Mouse (Mus musculus): ENCODE measurements around the gene Cyp2d22. TPM values are rescaled to one million over a fixed set of nuclear protein-coding genes. Genes with fewer than 3 reads are reported as not detected.
"Not testable (repeated sequence)": the region's sequence is repeated elsewhere in the genome, so short reads cannot be mapped to it uniquely, and the experiment has no call there.

The Cyp2d22 gene
- 1 to 10 TPM; 5.3 to 7.0 TPM for total RNA-seq (2021)

DNA sequence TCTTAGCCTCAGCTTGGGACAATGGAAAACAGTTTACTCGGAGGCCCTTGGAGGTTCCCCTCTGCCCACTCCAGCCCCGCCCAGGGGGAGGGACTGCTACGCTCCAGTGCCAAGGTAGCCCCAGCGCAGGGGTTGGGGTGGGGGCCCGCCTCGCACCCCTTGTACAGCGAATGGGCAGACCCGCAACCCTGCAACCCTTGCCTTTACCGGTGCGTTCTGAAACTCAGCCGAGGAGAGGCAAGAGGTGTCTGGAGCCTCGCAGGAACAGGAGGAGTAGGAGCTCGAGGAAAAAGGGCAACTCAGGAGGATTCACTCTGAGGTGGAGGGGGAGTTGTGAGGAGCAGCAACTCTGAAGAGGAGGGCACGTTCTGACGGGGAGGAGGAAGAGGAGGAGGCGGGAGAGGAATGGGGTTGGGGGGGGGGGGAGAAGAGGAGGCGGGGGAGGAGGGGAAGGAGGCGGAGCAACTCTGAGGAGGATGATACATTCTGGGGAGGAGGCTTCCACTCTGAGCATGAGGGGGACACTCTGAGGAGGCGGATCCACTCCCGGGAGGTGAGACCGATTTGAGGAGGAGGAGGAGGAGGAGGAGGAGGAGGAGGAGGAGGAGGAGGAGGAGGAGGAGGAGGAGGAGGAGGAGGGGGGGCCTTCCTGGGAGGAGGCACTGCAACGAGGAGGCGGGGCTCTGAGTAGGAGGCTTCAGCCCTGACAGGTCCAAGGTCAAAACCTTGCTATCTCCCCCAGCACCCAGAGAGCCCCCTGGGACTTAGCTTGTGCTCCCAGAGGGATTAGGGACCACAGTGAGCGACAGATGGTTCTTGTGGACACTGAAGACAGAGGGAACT is at the start of gene Cyp2d22:
Gene Cyp2d22 (minus strand): TSS at position 390 of the 843 bp plus-strand sequence.
- intact Hi-C loops (cut with DNase I): no loop called here
- DNase-seq: no peak

GRCm38 (mm10) chr15:82423471-82423870 is 43.4 kb upstream of the Cyp2d22 start:
- no peak for DNase-seq
- intact Hi-C loops (cut with DNase I): no loop called here

- no peak for DNase-seq
- intact Hi-C loops (cut with DNase I): no loop called here
These were observed 42.9 kb upstream of the Cyp2d22 start for GRCm38 (mm10) chr15:82422935-82423334.

DNA sequence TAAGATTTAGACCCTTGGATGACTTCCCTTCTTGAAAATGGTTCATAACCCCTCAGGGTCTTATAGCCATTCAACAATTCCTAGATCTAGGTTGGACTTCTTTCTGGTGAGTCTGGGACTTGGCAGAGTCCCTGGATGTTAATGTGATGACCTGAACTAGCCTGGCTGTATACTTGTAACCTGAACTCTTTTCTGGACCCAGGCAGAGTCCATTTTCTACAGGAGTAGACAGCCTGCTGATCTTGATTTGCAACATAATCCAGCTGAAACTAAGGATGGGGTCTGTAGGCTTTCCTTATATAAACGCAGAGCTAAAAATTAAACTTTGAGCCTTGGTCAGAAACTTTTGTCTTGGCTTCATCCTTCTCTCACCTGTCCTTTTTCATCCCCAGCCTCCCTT is 38.6 kb upstream of the Cyp2d22 start:
- intact Hi-C loops (cut with DNase I): loop anchor here (5.0 kb wide), 1 partner anchor 151 kb away; no protein-coding TSS in a partner anchor
- DNase-seq: no peak

DNA sequence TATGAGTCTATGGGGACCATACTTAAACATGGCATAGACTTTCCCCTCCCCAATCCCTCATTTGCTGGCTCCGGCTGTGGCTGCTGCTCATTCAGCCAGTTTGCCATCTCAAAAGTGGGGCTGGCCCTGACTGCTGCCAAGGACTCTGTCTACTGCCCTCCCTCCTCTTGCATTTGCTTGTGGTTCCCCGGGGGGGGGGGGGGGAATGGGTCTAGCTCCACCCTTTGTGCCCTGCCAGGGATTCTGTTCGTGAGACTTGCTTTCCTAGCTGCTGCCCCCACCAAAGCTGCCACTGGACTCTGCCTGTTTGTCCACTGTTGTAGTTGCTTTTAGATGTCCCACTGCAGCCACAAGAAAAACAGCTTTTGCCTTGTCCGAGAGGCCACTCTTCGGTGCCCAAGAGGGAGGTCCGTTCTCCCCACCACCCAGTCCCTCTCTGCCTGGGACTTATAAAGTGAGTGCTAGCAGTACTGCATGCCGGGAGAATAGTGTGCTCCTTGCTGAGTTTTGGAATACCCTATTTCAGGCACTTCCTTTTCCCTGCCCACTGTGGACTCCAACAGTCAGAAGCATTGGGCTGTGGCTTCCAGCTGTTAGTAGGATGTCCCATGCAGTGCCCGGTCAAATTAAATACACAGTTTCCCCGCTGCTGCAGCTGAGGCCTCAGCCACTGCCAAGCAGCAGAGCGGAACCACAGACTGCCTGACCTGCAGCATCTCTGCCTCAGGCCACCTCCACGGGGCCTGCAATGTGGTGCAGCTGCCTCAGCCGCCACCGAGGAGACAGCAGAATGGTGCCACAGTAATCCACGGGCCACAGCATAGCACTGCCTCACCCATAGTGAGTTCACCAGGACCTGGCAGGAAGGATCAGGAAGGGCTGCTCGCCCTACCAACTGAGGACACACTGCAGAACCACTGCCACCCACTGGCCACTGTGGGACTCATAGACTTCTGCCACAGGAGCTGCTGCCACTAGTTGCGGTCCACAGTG is 37.0 kb upstream of the Cyp2d22 start:
- intact Hi-C loops (cut with DNase I): loop anchor here (5.0 kb wide), 1 partner anchor 150 kb away; no protein-coding TSS in a partner anchor
- peak; percentile 86 for DNase-seq

GRCm38 (mm10) chr15:82407536-82407935 is 27.5 kb upstream of the Cyp2d22 start:
- no peak for DNase-seq
- intact Hi-C loops (cut with DNase I): no loop called here

DNA sequence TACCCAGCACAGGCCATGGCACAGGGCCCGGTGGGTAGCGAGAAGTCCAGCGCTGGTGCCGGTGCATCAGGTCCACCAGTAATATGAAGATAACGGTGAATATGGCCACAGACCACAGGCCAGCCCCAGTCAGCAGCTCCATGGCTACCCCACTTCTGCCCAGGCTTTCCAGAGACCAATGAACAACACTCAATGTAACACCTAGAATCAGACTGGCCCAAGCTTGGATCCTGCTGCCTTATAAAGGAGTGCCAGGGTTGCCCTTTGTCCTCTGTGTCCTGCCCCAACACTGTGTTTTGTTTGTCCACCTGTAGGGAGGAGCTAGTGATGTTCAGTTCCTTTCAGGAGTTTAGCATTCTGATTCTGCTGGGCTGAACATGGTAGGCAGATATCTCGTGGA is 26.9 kb upstream of the Cyp2d22 start, which contains the start of gene Cyp2d10:
Gene Cyp2d10 (minus strand): TSS at position 215 of the 400 bp plus-strand sequence.
- intact Hi-C loops (cut with DNase I): no loop called here
- DNase-seq: no peak

DNA sequence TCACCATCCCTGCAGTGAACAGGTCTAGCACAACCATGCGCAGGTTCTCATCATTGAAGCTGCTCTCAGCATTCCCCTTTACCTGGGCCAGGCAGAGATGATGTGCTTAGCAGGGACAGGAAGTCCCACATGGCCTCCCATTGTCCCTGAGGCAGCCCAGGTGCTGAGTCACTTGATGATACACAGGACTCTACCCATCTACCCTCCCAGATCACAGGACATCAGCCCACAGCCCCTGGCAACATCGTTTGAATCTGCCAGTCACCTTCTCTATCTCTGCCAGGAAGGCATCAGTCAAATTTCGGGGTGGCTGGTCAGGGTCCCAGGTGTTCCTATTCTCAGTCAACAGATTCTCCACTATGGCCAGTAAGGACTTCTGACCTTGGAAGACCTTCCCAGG is 24.1 kb upstream of the Cyp2d22 start:
- no peak for DNase-seq
- intact Hi-C loops (cut with DNase I): no loop called here

DNA sequence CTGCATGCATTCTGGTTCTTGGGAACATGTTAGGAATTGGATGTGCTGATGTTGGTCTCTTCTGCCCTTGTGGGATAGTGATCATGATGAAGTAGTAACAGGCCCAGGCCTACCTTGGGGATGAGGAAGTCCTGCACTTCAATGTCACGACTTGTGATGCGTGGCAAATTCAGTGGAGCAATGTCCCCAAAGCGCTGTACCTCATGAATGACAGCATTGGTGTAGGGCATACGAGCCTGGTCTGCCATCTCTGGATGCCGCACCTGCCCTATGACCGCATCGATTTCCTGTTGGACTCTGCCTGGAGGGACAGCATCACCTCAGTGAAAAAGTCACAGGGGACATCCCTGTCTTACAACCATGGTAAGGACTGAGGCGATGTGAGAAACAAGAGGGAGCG is 23.5 kb upstream of the Cyp2d22 start:
- no peak for DNase-seq

DNA sequence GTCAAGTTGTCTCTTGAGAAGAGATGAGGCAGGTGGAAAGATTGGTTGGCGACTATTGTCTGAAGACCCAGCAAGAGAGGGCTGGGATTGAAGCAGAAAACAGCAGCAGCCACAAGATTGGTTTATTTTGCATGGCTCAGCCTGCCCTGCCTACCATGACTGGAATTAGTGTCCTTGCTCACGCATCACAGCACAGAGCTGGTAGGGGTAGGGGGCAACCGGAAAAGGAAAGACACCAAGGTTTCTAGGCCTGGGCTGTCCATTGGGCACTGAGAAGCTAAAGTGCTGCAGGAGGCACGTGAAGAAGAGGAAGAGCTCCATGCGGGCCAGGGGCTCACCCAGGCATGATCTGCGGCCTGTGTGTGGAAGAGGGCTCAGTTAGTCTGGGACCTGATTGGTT is 22.7 kb upstream of the Cyp2d22 start:
- DNase-seq: no peak
- intact Hi-C loops (cut with DNase I): no loop called here

More for the DNA sequence above, 23.5 kb upstream of the Cyp2d22 start:
- intact Hi-C loops (cut with DNase I): no loop called here

- intact Hi-C loops (cut with DNase I): no loop called here
- no peak for DNase-seq
These were observed 22.0 kb upstream of the Cyp2d22 start for GRCm38 (mm10) chr15:82402106-82402505.

- intact Hi-C loops (cut with DNase I): no loop called here
- DNase-seq: no peak
These were observed 21.5 kb upstream of the Cyp2d22 start for GRCm38 (mm10) chr15:82401516-82401915.

GRCm38 (mm10) chr15:82395955-82396354 is 15.9 kb upstream of the Cyp2d22 start:
- DNase-seq; intact Hi-C loops (cut with DNase I): not testable (repeated sequence)

DNA sequence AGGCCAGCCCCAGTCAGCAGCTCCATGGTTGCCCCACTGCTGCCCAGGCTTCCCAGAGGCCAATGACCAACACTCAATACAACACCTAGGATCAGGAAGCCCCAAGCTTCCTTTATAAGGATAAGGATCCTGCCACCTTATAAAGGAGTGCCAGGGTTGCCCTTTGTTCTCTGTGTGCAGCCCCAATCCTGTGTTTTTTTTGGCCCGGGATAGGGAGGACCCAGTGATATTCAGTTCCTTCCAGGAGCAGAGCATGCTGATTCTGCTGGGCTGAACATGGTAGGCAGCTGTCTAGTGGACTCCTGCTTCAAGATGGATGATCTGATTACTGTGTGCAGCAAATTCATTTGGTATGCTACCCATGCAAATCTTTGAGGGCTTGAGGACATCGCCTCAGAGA is 13.9 kb upstream of the Cyp2d22 start, which contains the start of gene Cyp2d11:
Gene Cyp2d11 (minus strand): TSS at position 101 of the 400 bp plus-strand sequence.
- DNase-seq; intact Hi-C loops (cut with DNase I): not testable (repeated sequence)

- intact Hi-C loops (cut with DNase I); DNase-seq: not testable (repeated sequence)
These were observed 9.9 kb upstream of the Cyp2d22 start for GRCm38 (mm10) chr15:82389916-82390315.

DNA sequence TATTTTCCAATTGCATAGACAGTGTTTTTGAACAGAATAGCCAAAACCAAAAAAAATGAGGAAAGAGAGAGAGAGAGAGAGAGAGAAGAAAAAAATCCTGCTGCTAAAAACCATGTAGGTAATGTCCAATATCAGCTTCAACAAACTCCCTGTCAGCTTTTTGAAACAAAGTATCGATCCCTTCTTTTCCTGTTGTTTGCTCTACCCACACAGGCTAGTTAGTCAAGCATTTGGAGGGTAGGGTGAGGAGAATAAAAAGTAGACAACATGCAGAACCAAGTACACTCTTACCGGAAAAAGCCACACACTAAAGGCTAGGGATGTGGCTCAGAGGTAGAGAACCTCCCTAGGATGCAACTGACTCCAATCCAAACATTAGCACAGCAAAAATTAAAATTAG is 5.7 kb upstream of the Cyp2d22 start:
- intact Hi-C loops (cut with DNase I): no loop called here
- DNase-seq: no peak

DNA sequence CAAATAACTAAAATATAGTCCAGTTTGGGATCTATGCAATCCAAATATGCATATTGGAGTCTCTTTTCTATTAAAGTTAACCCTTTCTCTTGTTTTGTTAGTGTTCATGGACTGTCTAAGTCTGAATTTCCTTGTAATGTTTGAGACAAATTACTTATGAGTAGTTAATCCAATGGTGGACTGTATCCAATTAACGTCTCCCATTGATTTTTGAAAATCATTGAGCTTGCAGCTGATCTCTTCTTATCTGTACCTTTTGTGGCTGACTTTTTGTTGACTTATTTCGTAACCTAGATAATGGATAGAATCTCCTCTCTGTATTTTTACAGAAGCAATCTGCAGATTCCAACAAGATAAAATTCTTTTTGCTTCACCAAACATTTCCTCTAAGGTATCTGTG is 2.4 kb upstream of the Cyp2d22 start:
- intact Hi-C loops (cut with DNase I): no loop called here
- DNase-seq: no peak

- DNase-seq: no peak
- intact Hi-C loops (cut with DNase I): no loop called here
These were observed 628 bp upstream of the Cyp2d22 start for GRCm38 (mm10) chr15:82380714-82381062.

DNA sequence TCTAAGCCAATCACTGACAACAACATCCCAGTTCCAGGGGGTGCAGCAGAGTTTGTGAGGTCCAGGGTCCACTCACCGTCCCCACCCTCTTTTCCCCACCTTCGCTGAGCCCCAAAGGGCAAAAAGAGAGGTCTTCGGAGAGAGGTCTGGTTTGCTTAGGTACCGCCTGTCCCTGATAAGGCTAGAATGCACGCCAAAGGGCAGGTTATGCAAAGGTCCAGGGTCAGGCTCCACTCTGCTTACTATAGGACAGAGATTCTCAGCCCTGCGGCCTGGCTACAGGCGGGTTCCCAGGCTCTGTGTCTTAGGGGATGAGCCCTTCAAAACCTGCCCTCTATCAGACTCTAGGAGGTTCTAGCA is 569 bp downstream of the Cyp2d22 start:
- DNase-seq: no peak
- intact Hi-C loops (cut with DNase I): no loop called here

GRCm38 (mm10) chr15:82378261-82379180 is 1.5 kb downstream of the Cyp2d22 start:
- no peak for DNase-seq
- intact Hi-C loops (cut with DNase I): no loop called here

Measured in left cerebral cortex, postnatal 4 days (tissue).